Mouse (Mus musculus) thymus, postnatal 4 days (tissue): ENCODE data around the gene Mmp25.

Experiments
- DNase-seq: peaks from one replicate; pipeline ENCODE4 v3.0.0; 2021

The Mmp25 gene

DNA sequence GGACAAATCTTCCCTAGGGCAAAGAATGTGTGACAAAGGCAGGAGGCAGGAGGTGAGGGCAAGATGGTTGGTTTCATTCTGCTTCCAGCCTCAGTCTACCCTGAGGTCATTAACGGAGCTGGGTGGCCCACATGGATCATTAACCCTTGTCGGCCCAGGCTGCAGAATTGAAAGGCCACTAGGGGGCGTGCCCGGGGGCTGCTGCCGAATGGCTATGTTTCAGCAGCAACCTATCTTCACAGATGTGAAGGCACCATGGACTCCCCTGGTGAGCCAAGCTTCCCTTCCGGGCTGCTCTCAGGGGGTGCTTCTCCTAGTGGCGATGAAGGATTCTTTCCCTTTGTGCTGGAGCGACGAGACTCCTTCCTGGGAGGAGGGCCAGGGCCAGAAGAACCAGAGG, 16.4 kb upstream of the Mmp25 start:
- peak; percentile 73 for DNase-seq

DNA sequence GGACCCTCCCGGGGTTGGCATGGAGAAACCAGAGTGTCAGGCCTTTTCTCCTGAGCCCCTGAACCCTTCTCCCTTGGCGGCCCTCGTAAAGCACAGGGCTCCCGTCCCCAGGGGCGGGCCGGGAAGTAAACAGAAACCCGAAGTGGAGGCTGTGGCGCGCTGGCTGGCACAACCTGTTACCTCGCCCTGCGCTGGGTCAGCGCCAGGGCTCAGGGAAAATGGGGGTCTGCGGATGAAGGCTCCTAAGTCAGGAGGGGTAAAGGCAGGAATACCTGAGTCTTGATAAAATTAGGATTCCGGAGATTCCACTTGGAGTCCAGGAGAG, 15.8 kb upstream of the Mmp25 start:
- DNase-seq: no peak

DNA sequence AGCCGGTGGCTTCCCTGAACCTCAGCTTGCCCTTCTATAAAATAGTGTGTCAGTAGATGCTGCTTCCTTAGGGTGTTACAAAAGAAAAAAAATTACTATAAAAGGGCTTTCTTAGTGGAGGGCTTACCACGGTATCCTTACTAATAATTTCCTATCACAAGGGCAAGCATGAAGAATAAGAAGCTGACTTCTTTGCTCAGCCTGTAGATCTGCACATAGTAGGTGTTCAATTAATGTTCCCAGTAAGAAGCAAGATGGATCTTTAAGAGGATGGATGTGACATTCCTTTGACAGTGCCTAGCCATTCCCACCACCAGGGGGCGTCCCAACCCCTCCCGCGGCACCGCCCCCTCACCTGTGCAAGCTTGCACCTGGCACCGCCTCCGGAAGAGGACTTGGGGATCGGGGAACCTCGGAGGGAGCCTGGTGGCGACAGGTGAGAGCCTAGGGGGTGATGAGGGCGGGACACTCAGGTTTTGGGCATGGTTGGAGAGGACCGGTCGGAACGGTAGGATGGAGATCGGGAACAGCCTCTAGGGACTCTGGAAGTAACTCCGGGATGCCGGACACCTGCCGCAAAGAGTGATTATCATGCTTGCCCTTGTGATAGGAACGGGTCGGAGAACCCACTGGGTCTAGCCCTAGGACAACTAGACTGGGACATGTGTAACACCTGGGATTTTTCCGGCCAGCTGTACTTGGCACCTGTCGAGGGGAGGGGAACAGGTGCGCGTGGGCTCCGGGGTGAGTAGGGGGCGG, 15.2 kb upstream of the Mmp25 start, which contains the start of gene Bicdl2:
Gene Bicdl2, plus strand, starts transcription at position 390 of the 759 bp plus-strand sequence.
- DNase-seq: peak; percentile 72

DNA sequence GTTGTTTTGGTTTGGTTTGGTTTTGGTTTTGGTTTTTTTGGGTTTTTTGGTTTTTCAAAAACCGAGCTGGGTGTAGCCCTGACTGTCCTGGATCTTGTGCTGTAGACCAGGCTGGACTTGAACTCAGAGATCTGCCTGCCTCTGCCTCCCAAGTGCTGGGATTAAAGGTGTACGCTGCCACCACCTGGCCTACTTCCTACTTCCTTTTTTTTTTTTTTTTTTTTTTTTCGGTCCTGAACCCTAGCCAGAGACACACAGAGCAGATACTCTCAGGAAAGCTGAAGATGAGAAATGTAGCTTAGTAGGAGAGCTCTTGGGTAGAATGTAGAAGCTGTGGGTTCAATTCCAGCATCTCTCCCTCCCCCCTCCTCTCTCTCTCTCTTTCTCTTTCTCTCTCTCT, 13.4 kb upstream of the Mmp25 start:
- no peak for DNase-seq

DNA sequence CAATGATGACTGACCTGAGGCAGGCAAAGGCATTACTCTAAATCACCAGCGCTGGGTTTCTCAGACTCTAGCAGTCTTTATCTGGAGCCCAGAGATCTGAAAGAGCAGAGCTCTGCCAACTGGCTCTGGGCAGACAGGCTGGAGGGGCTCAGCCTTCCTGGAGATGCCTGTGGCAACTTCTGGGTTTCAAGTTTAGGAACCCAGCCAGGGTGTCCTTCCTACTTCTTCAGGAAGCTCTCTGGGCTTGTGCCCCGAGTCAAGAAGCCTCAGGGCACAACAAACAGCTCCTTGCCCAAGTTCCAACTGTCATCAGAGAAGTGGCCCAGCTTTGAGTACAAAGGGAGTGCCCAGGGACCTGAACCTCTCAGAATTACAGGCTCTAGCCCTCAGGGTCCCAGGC, 9.3 kb upstream of the Mmp25 start:
- no peak for DNase-seq

DNA sequence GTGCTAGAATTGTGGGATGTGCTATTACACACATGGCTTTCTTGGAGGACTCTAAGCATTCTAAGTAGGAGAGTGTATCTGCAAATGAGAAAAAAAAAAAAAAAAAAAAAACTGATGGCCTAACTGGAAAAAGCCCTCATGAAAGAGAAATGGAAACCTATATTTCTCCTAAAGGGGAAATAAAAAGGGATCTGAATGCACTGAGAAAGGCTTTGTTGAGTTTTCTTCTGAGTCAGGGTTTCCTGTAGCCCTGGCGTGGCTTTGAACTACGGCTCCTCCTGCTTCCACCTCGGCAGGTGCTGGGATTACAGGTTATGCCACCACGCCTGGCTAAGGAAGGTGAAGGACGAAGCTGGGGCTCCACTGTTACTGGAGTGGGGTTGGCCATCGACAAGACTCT, 8.9 kb upstream of the Mmp25 start:
- DNase-seq: no peak

DNA sequence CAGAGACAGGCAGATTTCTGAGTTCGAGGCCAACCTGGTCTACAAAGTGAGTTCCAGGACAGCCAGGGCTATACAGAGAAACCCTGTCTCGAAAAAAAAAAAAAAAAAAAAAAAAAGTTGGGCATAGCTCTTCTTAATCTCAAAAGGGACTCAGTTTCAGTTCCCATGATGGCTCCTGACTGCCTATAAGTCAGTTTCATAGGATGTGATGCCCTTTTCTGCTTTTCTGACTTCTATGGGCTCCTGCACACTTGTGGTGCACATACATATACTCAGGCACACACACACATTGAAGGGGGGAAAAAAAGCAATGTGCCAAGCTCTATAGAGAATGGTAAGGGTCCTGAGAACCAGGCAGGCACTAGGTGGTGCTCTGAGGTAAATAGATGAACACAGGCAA, 8.2 kb upstream of the Mmp25 start:
- DNase-seq: no peak

DNA sequence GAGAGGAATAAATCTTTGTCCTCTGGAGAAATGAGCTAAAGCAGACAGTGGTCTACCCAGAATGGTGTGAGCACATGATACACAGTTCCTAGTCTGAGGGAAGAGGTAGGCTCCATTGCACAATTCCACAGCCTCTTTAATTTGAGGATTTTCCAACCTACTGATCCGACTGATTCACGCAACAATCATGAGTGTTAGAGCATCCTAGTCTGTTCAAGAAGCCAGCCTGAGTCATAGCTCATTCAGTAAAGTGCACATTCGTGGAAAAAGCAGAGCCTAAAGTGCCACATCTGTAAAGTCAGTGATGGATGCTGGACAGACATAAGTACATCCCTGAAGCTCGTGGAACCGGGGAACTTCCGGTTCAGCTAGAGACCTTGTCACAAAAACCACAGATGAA, 6.3 kb upstream of the Mmp25 start:
- no peak for DNase-seq

DNA sequence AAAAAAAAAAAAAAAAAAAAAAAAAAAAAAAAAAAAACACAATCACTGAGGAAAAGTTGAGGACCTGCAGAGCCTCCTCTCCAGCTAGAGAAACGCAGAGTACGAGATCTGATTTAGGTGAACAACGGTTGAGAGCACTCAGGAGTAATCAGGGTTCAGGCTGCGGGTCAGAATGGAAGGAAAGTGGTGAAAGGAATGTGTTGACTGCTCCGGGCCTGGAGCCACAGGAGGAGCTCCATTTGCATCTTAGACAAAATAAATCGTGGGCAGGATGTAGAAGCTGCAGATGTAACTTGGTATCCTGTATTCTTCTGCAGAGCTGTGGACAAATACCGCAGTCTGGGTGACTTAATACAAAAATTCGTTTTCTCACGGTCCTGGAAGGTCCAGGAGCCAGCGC, 817 bp upstream of the Mmp25 start:
- no peak for DNase-seq

DNA sequence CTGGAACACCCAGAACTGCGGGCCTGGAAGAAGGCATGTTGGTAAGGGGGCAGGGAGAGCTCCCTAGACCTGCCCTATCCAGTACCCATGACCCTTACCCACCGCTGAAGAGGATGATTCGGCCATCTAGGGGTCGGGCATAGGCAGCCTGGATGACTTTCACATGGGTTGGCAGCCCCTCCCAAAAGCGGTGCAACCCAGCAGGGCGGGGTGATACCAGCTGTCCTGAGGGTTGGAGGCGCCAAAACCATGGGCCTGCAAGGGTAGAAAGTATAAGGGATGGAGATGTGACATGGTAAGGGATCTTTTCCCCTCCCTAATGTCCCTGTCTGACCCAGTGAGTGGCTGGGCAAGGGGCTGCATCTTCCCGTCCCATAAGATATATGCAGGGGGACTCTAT, 13.8 kb downstream of the Mmp25 start:
- no peak for DNase-seq

DNA sequence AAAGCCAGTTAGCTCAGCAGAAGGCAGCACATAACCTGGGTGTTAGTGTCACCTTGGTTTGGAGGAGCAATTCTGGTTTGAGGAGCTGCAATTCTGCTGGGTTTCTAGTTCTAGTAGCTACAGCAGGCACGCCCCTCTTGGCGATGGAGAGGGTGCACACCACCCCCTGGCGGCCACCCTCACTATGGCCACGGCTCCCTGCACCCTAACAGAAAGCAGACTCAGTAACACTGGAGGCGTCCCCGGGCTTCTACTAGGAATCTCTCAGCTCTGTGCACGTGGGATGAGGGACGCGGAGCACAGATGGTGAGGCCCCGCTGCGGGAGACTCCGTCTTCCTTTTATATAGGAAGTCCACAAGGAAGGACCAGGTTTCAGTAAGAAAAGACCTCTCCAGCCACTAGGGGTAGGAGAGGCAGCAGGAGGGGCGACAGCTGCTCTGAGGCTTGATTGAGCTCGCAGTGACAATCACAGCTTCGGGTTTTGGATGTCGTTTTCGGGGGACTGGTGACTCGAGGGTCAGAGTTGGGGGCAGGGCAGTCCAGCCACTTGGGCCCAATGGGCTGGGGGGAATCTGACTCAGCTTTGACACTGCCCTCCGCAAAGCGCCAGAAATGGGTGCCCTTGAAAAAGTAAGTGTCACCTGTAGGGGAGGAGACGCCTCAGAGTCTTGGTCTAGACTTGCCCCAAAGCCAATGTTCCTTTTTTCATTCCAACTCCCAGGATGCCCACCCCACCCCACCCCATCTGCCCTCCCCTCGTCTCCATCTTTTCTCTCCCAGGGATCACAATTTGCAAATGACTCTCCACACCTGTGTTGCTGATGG, 14.7 kb downstream of the Mmp25 start:
- peak; percentile 93 for DNase-seq

DNA sequence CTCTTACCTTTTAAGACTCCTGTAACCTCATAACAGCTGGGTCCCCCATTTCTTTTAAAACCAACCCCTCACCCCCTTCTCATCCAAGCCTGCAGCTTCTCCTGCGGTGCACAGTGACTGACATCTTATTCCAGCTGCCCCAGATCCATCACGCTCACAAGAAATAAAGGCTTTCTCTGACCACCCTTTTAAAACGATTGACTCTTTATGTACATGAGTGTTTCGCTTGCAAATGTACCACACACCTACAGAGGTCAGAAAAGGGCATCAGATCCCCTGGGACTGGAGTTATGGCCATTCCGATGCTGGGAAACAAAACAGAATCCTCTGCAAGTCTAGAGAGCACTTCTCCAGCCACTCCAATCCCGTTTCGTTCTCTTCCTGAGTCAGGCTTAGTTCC, 17.3 kb downstream of the Mmp25 start:
- DNase-seq: no peak

DNA sequence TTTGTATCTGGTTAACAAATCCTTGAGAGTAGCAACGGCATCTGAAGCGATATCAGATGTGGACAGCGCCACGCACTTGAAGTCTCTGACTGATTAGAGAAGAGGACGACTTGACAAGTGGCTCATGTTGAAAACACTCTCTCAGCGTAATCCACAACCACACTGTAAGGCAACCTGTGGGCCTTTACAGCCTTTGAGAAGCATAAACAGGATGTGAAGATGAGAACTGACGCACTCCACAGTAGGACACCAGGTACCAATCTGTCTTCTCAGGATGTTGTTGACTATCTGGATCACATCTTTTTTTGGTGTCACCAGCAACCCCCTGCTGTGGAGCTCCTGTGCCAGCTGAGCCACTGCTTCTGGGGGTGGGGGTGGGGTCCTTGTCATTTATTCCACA, 24.7 kb downstream of the Mmp25 start:
- DNase-seq: no peak

DNA sequence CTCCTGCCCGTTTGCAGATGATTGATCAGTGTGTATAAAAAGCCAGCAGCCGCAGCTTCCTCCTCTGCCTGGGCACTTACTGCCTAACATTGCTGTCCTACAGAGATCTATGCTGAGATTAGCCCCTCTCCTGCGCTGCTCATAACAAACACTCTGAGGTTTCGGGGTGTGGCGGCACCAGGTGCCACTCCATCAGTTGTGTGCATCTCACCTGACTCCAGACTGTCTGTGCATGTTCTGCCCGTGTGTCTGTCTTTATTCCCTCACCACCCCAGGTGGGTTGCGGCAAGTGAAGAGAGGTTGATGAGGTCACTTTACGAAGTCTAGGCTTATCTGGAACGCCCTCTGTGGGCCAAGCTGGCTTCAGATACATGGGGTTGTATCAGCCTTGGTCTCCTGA, 28.0 kb downstream of the Mmp25 start:
- peak; percentile 31 for DNase-seq

DNA sequence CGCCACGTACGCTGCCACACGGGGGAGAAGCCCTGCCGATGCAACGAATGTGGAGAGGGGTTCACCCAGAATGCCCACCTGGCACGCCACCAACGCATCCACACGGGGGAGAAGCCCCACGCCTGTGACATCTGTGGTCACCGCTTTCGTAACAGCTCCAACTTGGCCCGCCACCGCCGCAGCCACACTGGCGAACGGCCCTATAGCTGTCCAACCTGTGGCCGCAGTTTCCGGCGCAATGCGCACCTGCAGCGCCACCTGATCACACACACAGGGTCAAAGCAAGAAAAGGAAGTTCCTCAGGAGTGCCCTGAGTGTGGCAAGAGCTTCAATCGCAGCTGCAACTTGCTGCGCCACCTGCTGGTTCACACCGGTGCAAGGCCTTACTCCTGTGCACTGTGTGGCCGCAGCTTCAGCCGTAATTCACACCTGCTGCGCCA, 34.7 kb downstream of the Mmp25 start:
- peak; percentile 93 for DNase-seq

DNA sequence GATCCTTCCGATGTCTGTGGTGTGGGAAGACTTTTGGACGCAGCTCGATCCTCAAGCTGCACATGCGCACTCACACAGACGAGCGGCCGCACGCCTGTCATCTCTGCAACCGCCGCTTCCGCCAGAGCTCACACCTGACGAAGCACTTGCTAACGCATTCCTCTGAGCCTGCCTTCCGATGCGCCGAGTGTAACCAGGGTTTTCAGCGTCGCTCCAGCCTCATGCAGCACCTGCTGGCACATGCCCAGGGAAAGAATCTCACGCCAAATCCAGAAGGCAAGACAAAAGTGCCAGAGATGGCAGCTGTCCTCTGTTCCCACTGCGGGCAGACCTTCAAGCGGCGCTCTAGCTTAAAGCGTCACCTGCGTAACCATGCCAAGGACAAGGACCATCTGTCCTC, 35.5 kb downstream of the Mmp25 start:
- no peak for DNase-seq

DNA sequence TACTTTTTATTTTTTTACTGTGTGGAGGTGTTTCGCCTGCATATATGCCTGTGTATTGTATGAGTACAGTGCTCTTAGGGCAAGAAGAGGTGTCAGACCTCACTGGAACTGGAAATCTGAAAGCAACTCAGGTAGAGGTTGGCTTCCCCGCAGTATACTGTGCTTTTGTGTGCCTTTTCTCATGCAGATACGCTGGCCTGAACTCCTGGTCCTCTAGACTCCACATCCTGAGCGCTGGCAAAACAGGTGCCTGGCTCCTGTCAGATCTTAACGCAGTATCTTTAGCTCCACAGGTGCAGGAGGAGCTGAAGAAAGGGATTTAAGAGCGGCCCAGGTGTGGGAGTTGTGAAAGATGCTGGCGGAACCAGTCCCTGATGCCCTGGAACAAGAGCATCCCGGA, 39.9 kb downstream of the Mmp25 start:
- DNase-seq: no peak

DNA sequence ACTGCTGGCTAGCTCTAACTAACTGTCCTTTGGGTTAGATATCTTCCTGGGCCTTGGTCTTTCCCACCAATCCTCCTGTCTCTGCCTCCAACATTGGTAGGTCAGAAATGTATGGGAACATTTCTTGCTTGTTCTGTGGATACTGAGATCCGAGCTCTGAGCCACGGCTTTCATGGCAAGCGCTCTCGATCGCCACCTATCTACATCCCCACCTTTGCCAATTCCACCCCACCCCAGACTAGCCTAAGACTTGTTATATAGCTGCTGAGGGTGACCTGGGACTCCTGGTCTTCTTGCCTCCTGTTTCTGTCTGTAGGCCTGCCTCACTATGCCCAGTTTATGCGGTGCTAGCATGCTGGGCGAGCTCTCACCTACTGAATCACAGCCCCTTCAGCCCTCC, 40.7 kb downstream of the Mmp25 start:
- DNase-seq: no peak

DNA sequence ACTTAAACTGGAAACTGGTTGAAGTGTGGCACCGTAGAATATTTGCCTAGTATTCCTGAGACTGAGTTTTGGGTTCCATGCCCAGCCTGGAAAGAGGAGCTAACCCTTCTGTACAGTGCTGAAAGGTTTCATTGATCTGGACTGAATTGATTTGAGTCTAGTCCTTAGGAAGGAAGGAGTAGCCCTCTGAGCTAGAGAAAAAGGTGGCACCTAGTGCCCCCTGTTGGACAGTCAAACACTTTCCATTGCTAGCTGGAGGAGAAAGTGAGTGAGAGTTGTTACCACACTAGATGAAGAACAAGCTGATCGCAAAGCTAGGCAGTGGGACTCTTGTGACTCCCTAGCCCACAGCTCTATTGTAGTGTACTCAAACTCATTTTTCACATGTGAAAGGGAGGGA, 41.5 kb downstream of the Mmp25 start:
- peak; percentile 57 for DNase-seq

DNA sequence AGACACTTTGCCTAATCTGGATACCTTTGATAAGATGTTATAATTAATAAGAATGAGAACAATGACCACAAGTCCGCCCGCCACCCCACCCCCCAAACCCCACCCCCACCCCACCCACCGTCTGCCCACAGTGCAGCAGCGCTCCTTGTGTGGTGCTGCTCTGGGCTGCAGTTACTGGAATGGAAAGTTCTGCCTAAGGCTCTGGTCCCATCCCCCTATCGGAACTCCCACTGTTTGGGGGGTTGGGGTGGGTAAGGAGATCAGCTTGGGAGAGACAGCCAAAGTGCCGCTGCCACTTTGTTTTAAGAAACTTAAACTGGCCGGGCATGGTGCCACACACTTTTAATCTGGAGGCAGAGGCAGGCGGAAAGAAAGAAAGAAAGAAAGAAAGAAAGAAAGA, 42.0 kb downstream of the Mmp25 start:
- no peak for DNase-seq

DNA sequence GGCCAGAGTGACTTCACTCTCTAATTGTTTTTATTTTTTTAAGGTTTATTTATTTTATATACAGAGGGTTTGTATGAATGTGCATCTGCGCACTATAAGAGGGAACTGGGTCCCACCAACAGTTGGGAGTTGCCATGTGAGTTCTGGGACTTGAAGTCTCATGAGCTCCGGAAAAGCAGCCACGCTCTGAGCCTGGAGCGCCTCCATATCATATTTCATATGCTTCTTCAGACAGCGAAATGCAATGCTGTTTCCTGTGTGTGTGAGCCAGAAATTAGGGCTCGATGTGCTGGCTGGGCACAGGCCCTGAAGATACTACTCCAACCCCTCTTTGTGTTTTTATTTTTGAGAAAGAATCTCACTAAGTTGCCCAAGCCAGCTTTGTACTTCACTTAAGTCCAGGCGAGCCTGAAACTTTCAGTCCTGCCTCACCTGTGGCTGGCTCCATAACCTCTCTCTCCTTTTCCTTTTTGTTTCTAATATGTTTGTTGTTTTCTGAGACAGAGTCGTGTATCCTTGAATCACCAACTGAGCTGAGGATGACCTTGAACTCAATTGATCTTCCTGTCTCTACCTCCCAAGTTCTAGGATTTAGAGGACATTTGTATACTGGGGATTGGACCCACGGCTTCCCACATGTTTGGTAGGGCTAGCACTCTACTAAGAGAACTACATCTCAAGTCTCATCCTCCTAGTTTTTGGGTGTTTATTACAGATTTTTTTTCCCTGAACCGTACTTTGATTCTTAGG, 43.1 kb downstream of the Mmp25 start:
- DNase-seq: no peak

DNA sequence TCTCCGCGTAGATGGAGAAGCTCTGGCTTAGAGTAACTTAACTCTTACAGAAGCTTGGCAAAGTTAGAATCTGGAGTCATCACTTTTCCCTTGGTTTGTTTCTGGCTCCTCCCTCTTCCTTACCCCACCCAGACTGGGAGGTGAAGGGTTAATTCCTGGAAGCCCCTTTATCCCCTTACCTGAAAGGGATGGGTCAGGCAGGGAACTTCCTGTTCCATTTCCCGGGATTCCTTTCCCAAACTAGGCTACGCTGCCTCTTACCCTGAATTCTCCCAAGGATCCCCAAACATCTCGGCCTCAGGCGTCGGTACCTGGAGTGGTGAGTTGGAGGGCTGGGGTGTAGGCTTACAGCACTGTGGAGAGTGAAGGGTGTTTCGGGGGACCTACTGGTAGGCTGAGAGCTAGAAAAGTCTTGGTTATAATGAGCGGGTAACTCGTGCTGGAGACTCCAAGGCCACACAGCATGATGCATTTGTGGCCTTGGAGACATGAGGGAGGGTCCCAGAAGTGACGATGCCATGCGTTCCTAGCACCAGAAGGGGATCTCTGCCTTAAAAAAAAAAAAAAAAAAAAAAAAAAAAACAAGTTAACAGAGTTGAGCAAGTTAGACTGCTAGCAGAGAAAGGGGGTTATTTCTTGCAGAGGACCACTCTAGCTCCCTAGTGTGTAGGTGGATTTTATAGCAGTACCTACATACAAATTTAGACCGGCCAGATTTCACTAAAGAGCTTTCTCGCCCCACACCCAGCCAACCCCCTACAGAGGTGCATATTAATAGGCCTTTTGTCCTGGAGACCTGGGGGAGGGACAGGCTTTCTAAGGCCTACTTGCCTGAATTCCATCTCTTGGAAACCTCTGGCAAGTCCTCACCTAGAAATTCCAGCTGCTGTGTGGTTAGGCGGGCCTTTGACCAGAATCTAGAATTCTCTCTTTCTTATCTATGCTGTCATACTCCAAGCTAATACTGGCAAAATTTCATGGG, 44.1 kb downstream of the Mmp25 start, which contains the start of gene Zscan10:
Gene Zscan10, plus strand, starts transcription at position 216 of the 982 bp plus-strand sequence.
- no peak for DNase-seq
